Mouse (Mus musculus): ENCODE data around the gene Arhgef40. TPM values are rescaled to one million over a fixed set of nuclear protein-coding genes. Genes with fewer than 3 reads are reported as not detected.
A peak's percentile ranks its signal among the peaks of the same experiment; 100 is the strongest.
"Not testable (repeated sequence)": the region's sequence is repeated elsewhere in the genome, so short reads cannot be mapped to it uniquely, and the experiment has no call there.

Arhgef40 gene
- polyA plus RNA-seq, 1 experiment: 44.4 TPM

DNA sequence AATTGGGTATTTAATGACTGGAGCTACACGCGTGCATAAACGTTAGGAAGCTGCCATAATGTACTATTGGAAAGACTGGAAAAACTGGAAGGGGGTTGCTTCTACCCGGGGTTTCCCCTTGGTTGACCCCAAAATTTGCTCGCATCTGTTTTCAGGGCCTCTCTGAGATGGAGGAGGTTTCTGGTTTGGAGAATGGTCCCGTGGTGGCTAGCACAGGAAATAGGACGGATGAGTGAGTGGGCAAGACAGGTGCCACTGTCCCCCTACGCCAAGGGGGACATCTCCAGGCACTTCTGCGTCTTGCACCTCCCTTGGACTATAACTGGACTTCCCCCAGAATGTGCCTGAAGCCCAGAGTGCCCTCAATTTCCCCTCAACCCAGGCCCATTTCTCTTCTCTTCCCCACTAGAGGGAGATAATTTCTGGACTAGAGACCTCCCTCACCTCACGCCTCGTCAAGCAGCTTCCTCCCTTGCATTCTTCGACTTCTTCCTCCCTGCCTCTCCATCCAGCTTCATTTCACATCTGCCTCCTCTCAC lies 34.6 kb downstream of the Arhgef40 start:
- DNase-seq (ENCODE audit: low spot score): no peak

DNA sequence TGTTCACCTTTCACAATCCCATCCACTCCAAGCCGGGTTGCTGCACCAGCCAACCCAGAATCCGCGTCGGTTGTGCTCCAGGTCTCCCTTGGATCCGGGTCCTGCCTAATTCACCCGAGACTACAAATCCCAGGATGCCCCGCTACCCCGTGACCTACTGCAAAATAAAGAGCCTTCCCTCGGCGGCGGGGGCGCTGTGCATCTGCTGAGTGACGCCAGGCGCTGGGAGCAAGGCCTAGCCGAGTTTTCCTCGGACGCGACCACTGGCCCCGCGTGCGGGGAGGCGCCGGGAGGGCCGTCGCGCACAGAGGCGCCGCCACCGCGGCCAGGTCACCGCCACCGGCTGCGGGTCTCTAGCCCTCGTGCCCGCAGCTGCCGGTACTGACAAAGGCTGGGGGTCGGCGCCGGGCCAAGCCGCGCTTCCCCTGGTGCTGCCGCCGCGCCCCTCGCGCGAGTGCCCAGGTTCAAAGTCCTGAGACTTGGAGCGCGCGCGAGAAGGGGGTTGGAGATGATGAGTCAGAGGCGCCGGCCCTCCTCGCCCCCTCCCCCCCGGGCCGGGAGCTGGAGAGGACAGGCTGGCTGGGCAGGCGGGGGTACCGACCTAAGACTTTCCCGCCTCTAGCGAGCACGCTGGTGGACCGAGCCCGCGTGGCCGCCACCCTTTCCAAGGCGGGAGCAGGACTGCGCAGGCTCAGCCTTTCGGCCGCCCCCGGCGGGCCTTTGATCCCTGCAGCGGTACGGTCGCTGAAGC lies 35.2 kb downstream of the Arhgef40 start:
- peak; percentile 97 for DNase-seq (ENCODE audit: low spot score)

DNA sequence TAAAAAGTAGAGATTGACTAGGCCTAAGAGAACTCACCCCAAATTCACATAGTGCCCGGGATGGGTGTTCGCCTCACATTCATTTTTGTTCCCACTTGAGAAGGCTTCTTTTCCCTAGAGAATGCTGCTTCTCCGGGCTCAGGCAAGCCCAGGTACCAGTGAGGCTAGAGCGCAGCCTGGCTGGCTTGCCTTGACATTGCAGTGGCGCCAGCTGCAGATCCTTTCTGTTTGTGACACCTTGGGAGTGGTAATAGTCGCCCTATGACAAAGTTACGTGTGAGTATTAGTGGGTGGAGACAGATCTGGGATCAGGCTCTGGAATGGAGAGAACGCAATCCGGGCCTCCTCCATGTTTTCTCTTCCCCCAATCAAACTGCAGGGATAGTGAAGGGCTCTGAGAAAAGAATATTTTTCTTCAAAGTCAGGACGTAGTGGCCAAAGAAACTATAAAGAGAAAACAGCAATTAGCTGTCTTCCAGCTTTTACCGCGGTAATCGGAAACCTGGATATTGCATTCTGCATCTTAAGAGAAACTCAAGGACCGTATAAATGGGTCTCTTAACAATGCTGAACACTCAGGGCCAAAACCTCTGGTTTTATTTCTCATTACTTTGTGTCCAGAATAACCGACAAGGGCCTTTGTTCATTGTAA lies 36.1 kb downstream of the Arhgef40 start, which contains the start of gene Zfp219:
TSS of gene Zfp219 (minus strand) at position 248 of the 652 bp plus-strand sequence.
- DNase-seq (ENCODE audit: low spot score): no peak

DNA sequence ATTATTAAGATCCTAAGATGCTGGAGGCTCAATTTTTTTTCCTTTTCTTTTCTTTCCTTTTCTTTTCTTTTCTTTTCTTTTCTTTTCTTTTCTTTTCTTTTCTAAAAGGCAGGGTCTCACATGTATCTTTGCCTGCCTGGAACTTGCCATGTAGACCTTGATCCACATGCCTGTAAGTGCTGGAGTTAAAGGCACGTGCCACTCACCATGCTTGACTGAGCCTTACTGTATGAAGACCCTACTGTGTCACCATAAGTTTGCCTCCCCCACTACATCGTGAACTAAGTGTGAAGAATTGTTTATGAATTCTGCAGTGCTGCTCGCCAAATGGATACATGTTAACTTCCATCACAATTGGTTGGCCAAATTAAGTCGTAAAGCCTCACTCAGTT lies 36.6 kb downstream of the Arhgef40 start:
- no peak for DNase-seq (ENCODE audit: low spot score)

DNA sequence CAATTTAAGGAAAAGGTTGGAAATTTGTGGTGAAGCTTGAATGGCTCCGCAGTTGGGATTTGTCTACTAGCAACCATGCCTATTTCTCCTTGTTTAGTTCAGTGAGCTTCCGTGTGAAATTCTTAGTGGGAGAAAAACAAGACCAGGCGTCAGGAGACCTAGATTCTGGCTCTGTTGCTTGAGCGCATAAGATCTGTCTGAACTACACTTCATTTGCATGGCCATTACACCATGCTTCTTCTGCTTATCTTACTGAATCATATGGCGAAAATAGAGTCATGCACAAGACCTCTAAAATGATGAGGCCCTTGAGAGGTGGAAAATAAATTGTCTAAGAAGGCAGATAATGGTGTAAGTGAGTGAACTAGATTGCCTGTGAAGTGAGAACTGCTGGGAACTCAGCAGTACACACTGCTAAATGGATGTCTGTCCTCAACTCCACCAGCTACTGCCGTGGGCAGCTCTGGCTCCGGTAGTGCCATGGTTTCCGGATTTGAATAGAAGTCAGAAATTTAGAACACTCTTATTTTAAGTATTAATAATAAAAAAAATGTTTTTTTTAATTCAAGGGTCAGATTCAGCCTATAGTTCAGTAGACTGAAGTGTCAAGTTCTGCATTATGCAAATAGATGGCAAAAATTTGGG lies 37.2 kb downstream of the Arhgef40 start:
- DNase-seq (ENCODE audit: low spot score): no peak

DNA sequence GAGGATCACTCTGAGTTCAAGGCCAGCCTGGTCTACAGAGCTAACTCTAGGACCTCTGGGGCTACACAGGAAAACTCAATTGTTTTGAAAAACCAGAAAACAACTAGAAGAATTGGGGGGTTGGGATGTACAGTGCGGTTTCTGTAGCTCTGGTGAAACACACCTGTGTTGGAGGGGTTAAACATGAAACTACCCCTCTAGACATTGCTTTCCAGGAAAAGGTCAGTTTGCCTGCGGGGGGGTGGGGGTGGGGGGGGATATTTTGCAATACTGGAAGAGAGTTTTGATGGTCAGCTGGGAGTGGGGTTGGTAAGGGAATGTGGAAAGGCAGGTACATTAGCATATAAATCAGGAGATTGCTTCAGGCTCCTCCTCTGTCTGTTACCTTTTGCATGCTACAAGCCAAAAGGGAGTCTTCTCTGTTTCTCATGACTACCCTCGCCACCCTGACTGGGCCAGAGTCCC lies 37.8 kb downstream of the Arhgef40 start:
- DNase-seq (ENCODE audit: low spot score): no peak

DNA sequence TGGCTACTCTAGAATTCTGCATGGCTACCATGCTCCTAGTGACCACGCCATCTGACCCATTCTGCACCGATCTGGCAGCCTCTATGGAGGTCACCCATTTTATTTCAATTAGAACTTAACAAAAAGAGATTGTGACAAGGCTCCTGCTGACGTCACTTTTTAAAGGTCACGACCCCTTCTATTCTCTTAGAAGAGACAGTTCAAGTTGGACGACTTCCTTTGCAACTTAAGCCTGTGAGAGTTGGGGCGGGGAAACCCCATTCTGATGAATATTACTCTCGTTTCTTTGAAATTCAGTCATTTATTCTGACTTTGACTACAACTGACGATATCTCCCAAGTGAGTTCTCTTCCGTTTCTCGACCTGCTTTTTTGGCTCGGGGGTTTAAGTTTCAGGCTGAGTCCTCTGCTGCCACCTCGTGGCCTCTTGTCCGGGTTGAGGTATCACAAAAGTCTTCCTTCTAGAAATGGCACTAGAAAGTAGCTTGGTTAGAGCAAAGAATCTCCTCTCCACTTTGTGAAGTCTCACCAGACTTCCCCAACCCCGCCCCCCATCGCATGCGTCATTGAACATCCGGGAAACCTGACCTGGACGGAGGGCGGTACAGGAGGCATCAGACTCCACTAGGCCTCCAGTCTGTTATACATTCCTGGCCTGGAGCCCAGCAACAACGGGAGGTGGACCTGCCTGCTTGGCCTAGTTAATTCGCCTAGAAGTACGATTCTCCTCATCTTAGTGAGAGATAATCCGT lies 38.4 kb downstream of the Arhgef40 start:
- peak; percentile 71 for DNase-seq (ENCODE audit: low spot score)

DNA sequence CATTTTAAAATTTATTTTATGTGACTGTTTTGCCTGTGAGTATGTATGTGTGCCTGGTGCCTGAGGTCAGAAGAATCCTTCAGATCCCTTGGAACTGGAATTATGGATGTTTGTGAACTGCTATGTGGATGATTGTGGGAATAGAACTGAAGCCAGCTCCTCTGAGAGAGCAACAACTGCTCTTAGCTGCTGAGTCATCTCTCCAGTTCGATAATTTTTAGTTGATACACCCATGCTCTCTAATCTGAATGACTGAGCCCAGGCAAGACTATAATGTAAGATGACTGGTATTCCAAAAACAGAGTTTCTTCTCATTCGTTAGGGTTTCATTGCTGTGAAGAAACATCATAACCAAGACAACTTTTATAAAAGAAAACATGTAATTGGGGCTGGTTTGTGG lies 39.6 kb downstream of the Arhgef40 start:
- no peak for DNase-seq (ENCODE audit: low spot score)

DNA sequence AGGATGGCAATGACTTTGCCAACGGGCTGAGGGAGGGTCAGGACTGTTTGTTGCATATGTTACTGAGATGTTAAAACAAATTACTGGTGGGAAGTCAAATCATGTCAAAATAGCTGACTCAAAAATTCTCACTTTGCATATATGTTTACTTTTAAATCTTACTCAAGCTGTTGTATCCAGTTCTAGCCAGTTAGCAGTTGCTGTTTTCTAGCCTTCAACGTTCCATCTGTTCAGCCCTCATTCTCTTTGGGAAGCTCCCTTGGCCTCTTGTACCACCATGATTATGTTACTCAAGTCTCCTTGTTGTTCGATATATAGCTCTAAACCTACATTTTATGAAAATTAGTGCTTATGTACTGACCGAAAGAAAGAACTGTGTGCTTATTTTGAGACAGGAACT lies 41.8 kb downstream of the Arhgef40 start:
- DNase-seq (ENCODE audit: low spot score): no peak

DNA sequence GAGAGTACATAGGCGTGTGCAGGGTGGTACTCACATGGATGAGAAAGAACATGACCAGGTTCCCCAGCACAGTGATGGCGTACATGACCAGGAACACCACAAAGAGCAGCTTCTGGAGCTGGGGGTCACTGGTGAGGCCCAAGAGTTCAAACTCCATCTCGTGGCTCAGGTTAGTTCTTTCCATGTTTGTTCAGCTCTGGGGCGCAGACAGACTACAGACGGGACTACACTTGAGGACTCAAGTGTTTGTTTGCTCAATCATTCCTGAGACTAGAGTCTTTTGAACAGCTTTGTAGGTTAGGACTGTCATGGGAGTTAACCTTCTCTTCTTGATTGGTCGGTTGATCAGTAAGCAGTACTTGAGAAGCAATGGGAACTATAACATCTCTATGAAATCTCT lies 51.4 kb downstream of the Arhgef40 start:
- DNase-seq (ENCODE audit: low spot score): no peak

DNA sequence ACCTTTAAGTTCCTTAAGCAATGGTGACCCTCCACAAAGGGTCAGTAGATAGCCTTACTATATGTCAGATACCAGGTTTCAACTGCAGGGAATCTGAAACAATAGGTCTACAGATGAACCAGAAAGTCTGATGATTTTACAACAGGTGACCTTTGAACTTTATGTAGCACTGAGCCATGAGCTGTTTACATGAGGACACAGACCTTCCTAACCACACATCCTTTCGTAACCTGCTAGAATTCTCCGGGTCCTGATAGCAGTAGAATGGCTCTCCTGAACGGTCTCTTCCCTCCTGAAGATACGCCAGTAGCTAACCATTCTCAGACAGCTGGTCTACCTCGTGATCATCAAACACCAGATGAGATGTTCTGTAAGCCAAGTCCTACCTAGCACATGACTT lies 54.8 kb downstream of the Arhgef40 start:
- DNase-seq (ENCODE audit: low spot score): no peak

DNA sequence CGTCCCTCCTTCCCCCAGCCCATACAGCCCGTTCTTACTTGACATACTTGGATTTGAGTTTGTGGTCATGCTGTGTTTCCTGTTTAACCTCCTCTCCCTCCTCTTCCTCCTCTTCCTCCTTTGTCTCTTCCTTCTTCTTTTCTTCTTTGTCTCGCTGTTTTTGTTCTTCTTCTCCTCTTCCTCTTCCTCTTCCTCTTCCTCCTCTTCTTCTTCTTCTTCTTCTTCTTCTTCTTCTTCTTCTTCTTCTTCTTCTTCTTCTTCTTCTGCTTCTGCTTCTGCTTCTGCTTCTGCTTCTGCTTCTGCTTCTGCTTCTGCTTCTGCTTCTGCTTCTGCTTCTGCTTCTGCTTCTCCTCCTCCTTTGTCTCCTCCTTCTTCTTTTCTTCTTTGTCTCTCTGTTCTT lies 57.8 kb downstream of the Arhgef40 start, which contains the start of gene Olfr221:
TSS of gene Olfr221 (minus strand) at position 101 of the 400 bp plus-strand sequence.
- DNase-seq (ENCODE audit: low spot score): not testable (repeated sequence)

DNA sequence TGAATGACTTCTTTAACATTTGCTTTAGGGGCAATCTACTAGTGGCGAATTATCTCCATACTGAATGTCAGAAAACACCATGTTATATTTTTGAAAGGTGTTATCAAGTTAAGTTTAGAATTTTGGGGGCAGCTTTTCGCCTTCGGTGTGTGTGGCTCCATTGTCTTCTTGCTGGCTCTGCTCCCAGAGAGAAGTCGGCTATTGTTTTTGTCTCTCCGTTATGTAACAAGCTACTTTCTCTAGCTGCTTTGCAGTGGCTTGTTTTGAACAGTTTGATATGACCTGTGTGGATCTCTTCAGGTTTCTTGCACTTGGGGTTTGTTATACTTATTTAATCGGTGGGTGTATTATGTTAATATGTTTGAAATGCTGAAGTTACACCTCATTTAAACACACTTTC lies 58.9 kb downstream of the Arhgef40 start:
- DNase-seq (ENCODE audit: low spot score): no peak

DNA sequence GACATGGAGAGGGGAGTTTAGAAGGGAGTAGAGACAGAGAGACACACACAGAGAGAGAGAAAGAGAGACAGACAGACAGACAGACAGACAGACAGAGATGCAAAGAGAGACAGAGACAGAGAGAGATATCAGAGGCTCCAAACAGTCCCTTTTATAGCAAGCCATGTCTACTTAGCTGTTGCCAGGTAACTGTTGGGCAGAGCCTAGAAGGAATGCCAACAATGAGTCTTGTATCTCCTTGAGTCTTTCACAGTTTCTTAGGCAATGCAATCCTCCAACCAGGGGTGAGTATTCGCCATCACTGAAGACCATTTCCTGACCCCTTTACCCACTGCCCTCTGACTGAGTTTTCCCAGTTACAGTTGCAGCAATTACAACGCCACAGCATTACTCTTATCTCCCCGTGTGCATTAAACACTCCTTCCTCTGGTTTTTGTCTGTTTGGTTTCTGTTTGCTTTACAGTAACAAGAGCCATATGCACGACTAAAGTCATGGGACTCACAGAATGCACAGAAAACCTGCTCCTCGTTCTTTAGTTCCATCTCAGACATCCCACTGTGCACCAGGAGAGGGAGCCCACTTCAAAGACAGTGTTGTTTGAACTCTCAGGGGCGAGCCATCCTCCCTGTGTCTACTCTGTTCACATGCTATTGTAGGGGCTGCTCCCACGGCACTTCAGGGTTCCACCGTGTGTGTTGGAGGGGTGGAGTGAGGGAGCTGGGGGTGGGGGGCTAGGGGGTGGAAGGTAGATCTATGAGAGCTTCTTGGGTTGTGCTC lies 60.6 kb downstream of the Arhgef40 start:
- DNase-seq (ENCODE audit: low spot score): no peak

DNA sequence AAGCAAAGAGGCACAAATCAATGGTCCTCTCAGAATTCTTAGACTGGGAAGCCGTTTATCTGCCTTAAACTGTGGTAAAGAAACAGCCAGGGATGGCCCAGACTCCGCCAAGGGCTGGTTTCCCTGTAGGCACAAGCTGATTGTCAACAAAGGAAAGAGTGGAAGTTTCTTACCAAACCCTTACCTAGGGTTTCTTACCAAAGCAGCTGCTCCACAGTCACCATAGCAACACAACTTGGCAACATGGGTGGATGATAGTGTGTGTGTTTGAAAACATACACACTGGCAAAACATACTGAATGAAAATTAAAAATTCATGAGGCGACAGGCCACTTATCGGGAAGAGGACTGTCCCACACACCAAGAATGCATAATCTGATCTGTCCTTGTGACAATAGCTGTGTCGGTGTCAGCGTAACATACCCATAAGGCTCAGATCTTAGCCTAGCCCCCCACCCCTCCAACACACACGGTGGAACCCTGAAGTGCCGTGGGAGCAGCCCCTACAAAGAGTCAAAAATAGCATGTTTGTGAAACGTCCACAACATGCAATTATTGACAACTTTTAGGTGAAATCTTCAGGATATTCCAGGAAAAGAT lies 61.5 kb downstream of the Arhgef40 start:
- no peak for DNase-seq (ENCODE audit: low spot score)

DNA sequence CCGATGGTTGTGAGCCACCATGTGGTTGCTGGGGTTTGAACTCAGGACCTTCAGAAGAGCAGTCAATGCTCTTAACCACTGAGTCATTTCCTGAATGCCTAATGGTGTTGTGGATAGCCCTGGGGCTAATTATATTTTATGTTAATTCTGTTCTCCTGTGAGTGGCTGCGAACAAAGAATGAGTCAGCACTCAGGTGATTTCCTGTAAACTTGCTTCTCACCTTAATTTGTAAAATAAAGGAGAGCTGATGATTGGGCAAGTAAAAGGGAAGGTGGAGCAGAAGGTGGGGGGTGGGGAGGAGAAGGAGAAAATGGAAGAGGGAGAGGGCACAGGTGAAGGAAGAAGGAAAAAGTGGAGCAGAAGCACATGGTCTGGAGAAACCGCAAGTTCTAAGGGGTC lies 68.2 kb downstream of the Arhgef40 start:
- DNase-seq (ENCODE audit: low spot score): not testable (repeated sequence)

Measured in urinary bladder, adult 2 months (tissue).